Mouse (Mus musculus) embryonic facial prominence, embryonic 13.5 days (tissue): ENCODE results near the gene Snd1. TPM values are rescaled to one million over a fixed set of nuclear protein-coding genes. Genes with fewer than 3 reads are reported as not detected.

Experiments
- ATAC-seq: fragments of 200-750 bp; cut with Nextera tagmentation; 2 replicates; pipeline ENCODE4 v1.8.0; 2017; ENCODE audit warnings: low read depth; ENCODE audit not compliant: insufficient number of reproducible peaks, insufficient read depth, low FRiP score, low TSS enrichment
- H3K27ac ChIP-seq: fragments of 300-500 bp; sonication (generic); 2 replicates; pipeline ENCODE4 v1.5.1; 2015; ENCODE audit warnings: moderate library complexity, mild to moderate bottlenecking, inconsistent platforms
- H3K27me3 ChIP-seq: fragments of 300-500 bp; sonication (generic); 2 replicates; pipeline ENCODE4 v1.6.1; 2015; ENCODE audit warnings: mild to moderate bottlenecking, inconsistent platforms
- H3K36me3 ChIP-seq: fragments of 300-500 bp; sonication (generic); 2 replicates; pipeline ENCODE4 v1.6.1; 2015; ENCODE audit warnings: mild to moderate bottlenecking, inconsistent platforms
- H3K4me1 ChIP-seq: fragments of 300-500 bp; sonication (generic); 2 replicates; pipeline ENCODE4 v1.6.1; 2015; ENCODE audit warnings: inconsistent platforms
- H3K4me2 ChIP-seq: fragments of 300-500 bp; sonication (generic); 2 replicates; pipeline ENCODE4 v1.6.1; 2015; ENCODE audit warnings: moderate library complexity, mild to moderate bottlenecking, inconsistent platforms
- H3K4me3 ChIP-seq: fragments of 300-500 bp; sonication (generic); 2 replicates; pipeline ENCODE4 v1.5.1; 2015; ENCODE audit warnings: mild to moderate bottlenecking, inconsistent platforms
- H3K9ac ChIP-seq: fragments of 300-500 bp; sonication (generic); 2 replicates; pipeline ENCODE4 v1.6.1; 2015; ENCODE audit warnings: mild to moderate bottlenecking, inconsistent platforms
- H3K9me3 ChIP-seq: fragments of 300-500 bp; sonication (generic); 2 replicates; pipeline ENCODE4 v1.6.1; 2016; ENCODE audit warnings: inconsistent platforms
- WGBS: fragments of 180-500 bp; shearing (Covaris S2); methylation state at CpG from one replicate; pipeline ENCODE4 v1.1.7; 2015; ENCODE audit warnings: mixed read lengths; 5-methylcytosine and 5-hydroxymethylcytosine counted together
- polyA plus RNA-seq: library from polyadenylated mRNA; unstranded; fragments of >200 nt; fragmentation: Nextera tagmentation; extraction: Ambion mirVana; gene quantifications from 2 replicates; pipeline ENCODE4 v1.2.1, GENCODE M21; 2015

Snd1 gene
- polyA plus RNA-seq: 118 and 125 TPM in 2 replicates

DNA sequence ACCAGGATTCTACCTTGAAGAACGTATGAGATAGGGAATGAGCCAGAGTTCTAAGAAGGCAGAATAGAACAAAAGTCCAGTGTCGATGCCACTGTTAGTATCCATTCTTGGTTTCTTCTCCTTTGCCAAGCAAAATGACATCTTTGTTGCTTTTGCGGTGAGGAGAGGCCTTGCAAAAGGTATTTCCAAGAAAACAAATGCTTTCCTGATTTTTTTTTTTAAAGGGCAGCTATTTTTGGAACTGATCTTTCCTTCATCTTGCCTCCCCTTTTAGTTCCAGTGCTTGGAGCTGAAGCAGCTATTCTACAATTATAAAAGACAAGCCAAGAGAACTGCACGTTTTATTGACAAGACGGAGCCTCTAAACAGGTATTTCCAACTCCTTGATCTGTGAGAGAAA is at the start of gene Snd1:
Gene Snd1 (plus strand): TSS at position 301 of the 400 bp plus-strand sequence.
- Histone ChIP-seq H3K4me1 (peaks cover 6% of the 10 kb centered on the region), H3K9me3 (no peaks in the 10 kb centered on the region), H3K27ac (no peak within 1 kb of the TSS), H3K4me2 (no peak within 1 kb of the TSS), H3K9ac (no peak within 1 kb of the TSS), H3K36me3 (no peaks in the 10 kb centered on the region), H3K27me3 (no peaks in the 10 kb centered on the region), H3K4me3 (no peak within 1 kb of the TSS)
- WGBS: 82% methylated on average over 5 of the region's 5 CpGs
- ATAC-seq: no peak

DNA sequence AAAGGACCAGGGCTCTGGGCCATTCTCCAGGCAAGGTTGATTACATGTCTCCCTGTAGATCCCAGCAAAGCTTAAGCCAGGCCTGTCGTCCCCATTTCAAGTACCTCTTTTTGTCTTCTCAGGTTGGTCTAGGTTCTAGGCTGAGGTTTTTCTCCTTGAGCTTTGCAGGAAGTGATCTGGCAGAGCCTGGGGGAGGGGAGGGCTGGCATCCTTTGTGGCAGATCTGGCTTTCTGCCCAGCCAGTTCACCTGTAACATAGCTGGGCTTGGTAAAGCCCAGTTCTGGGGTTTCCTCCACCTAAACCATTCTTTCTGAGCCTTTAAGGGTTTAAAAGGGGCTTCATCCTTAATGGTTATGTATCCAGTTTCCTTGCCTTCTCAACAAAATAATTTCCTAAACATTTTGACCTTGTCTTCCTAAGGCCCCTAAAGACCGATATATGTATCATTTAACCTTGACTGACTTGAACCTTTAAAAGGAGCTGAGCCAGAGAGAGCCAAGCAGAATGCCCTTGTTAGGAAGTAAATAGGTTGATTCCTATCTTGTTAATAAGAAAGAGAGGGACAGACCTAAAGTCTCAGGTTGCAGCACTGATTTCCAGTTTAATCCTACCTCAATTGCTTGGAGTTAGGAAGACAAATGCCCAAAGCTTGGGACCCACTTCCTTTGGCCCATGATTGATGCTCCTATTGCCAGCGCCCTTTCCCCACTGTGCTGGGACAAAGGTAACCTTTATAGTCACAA is 47.7 kb upstream of the Snd1 start, which contains the start of gene Fscn3:
Gene Fscn3 (plus strand): TSS at position 694 of the 744 bp plus-strand sequence.
- Histone ChIP-seq H3K4me1 (peaks cover 26% of the 10 kb centered on the region), H3K4me2 (no peak within 1 kb of the TSS), H3K36me3 (peaks cover 21% of the 10 kb centered on the region), H3K9me3 (no peaks in the 10 kb centered on the region), H3K9ac (no peak within 1 kb of the TSS), H3K27me3 (no peaks in the 10 kb centered on the region), H3K4me3 (no peak within 1 kb of the TSS), H3K27ac (no peak within 1 kb of the TSS)
- 78% methylated on average over 3 of the region's 3 CpGs for WGBS
- no peak for ATAC-seq

DNA sequence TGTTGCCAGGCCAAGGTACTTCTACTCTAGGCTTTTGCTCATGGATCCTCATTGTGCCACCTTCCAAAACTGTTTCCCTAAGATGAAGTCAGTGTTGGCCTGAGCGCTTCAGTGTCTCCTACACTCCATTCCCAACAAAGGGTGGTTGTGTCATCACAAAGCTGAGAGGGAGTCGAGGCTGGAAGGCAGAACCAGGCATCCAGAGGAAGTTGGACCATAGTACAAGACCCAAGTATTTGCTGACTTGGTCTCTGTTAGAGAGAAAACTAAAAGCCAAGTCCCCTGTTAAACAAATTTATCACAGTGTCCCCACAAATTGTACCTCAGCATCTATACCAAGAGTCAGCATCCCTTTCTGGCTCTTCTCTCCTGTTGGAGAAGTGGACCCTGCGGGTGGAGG is 46.6 kb upstream of the Snd1 start, which contains the start of gene Gcc1:
Gene Gcc1 (minus strand): TSS at position 101 of the 400 bp plus-strand sequence.
- Histone ChIP-seq H3K4me3 (no peak within 1 kb of the TSS), H3K9me3 (no peaks in the 10 kb centered on the region), H3K36me3 (peaks cover 21% of the 10 kb centered on the region), H3K27ac (no peak within 1 kb of the TSS), H3K27me3 (no peaks in the 10 kb centered on the region), H3K9ac (no peak within 1 kb of the TSS), H3K4me2 (no peak within 1 kb of the TSS), H3K4me1 (peaks cover 24% of the 10 kb centered on the region)
- no peak for ATAC-seq
- 86% methylated on average over 3 of the region's 3 CpGs for WGBS

DNA sequence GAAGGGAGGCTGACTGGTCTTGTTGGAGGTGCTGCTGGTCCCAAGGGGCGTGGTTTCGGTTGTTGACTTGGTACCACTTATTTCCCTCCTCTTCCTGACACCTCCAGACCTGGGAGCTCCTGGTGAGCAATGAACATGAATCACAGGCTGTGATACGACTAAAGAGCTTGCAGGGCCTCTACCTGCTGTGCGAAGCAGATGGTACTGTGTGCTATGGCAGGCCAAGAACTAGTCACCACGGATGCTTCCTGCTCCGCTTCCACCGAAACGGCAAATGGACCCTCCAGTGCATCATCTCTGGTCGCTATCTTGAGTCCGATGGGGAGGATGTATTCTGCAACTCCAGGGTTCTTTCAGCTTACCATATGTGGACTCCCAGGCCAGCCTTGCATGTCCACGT is 45.1 kb upstream of the Snd1 start:
- WGBS: 89% methylated on average over 11 of the region's 11 CpGs

DNA sequence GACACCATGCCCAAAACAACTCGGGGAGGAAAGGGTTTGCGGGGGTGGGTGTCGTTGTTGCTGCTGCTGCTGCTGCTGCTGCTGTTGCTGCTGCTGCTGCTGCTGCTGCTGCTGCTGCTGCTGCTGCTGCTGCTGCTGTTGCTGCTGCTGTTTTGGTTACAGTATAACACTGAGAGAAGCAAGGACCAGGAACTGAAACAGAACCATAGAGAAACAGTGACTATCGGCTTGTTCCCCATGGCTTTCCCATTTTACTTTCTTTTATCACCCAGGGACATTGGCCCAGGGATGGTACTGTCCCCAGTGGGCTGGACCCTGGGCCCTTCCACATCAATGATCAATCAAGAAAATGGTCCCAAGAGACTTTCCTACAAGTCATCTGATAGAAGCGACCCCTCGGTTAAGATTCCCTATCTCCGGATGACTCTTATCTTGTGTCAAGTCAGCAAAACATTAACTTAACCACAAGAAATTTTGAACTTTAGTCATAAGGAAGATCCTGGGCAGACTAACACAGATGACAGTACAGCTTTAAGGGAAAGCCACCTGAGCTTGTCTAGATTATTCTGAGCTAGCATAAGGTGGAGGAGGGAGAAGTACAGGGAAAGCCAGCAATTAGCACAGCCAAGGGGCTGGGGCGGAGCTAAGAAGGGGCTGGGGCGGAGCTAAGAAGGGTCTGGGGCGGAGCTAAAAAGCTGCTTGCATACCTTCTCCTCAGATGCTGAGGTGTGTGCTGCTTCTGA is 44.0 kb upstream of the Snd1 start:
- peaks cover 15% of the 10 kb centered on the region for H3K36me3 ChIP-seq
- H3K4me1 ChIP-seq: peaks cover 7% of the 10 kb centered on the region
- WGBS: 75% methylated on average over 10 of the region's 10 CpGs
- H3K4me3 ChIP-seq: no peak overlapping the region
- H3K9me3 ChIP-seq: no peaks in the 10 kb centered on the region
- no peaks in the 10 kb centered on the region for H3K27me3 ChIP-seq
- H3K4me2 ChIP-seq: no peak overlapping the region
- no peak for ATAC-seq
- no peak overlapping the region for H3K9ac ChIP-seq
- no peak overlapping the region for H3K27ac ChIP-seq

More for the DNA sequence above, 45.1 kb upstream of the Snd1 start:
- no peak overlapping the region for H3K4me3 ChIP-seq
- H3K4me1 ChIP-seq: peaks cover 16% of the 10 kb centered on the region
- H3K36me3 ChIP-seq: peaks cover 21% of the 10 kb centered on the region
- no peaks in the 10 kb centered on the region for H3K27me3 ChIP-seq
- H3K4me2 ChIP-seq: no peak overlapping the region
- no peaks in the 10 kb centered on the region for H3K9me3 ChIP-seq
- no peak overlapping the region for H3K27ac ChIP-seq
- no peak overlapping the region for H3K9ac ChIP-seq
- no peak for ATAC-seq

DNA sequence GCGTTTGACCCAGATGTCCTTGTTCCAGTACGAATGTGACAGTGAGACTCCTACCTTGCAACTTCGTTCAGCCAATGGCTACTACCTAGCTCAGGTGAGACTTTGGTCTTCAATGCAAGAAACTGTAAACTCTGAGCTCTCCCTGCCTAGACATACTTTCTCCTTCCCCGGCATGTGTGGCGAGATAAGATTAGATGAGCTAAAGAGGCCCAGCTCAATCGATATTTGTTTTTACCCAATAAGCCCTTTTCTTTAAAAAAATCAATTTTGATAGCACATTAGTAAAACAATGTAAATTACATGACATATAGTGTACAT is 43.4 kb upstream of the Snd1 start:
- no peak overlapping the region for H3K27ac ChIP-seq
- H3K4me3 ChIP-seq: no peak overlapping the region
- no peak overlapping the region for H3K4me2 ChIP-seq
- WGBS: 80% methylated on average over 6 of the region's 6 CpGs
- H3K36me3 ChIP-seq: peaks cover 10% of the 10 kb centered on the region
- no peak for ATAC-seq
- 0 out of 2 replicates have a peak, but pooled peaks cover 3% of the 10 kb centered on the region for H3K4me1 ChIP-seq
- no peaks in the 10 kb centered on the region for H3K9me3 ChIP-seq
- no peaks in the 10 kb centered on the region for H3K27me3 ChIP-seq
- H3K9ac ChIP-seq: no peak overlapping the region

DNA sequence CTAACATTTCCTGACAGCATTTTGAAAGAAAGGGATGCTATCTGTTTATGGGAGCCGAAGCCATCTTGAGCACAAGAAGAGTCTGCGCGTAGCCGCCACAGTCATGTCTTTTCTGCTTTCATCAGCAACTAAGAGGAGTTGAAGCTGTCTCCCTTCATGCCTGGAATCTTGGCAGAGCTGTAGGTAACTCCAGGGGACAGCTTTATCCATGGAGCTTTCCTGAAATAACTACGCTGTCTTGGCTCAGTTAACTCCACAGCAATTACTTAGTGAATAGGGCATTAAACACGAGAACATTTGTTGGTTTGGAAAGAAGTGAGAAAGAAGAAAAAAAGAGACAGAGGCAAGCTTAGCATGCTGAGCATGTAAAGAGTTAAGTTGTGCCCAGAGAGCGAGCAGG is 27.0 kb upstream of the Snd1 start:
- ATAC-seq: no peak
- no peak overlapping the region for H3K4me3 ChIP-seq
- H3K9me3 ChIP-seq: no peaks in the 10 kb centered on the region
- no peaks in the 10 kb centered on the region for H3K36me3 ChIP-seq
- H3K9ac ChIP-seq: no peak overlapping the region
- peaks cover 6% of the 10 kb centered on the region for H3K4me1 ChIP-seq
- H3K27ac ChIP-seq: no peak overlapping the region
- peaks cover 46% of the 10 kb centered on the region for H3K27me3 ChIP-seq
- 79% methylated on average over 7 of the region's 7 CpGs for WGBS
- no peak overlapping the region for H3K4me2 ChIP-seq

DNA sequence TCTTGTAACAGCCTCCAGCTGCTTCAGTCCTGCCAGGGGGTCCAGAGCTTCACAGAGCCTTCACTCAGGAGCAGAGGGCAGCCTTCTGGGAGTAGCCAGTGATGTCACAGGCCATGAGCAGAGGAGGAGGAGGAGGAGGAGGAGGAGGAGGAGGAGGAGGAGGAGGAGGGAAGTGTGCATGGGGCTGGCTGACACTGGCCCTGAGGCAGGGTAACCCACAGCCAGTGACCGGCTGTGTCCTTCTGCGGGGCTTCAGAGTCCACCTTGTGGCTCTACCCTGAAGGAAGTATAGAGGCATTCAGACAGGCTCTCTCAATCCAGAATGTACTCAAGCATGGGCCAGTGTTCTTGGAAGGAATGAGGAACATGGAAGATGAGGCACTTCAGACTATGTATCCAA is 25.7 kb upstream of the Snd1 start, which contains the start of gene Pax4:
Gene Pax4 (minus strand): TSS at position 101 of the 400 bp plus-strand sequence.
- no peaks in the 10 kb centered on the region for H3K9me3 ChIP-seq
- H3K4me1 ChIP-seq: peaks cover 6% of the 10 kb centered on the region
- no peak within 1 kb of the TSS for H3K9ac ChIP-seq
- H3K4me2 ChIP-seq: no peak within 1 kb of the TSS
- H3K27ac ChIP-seq: no peak within 1 kb of the TSS
- WGBS: 70% methylated on average over 2 of the region's 2 CpGs
- peaks cover 54% of the 10 kb centered on the region for H3K27me3 ChIP-seq
- ATAC-seq: no peak
- H3K4me3 ChIP-seq: no peak within 1 kb of the TSS
- no peaks in the 10 kb centered on the region for H3K36me3 ChIP-seq

DNA sequence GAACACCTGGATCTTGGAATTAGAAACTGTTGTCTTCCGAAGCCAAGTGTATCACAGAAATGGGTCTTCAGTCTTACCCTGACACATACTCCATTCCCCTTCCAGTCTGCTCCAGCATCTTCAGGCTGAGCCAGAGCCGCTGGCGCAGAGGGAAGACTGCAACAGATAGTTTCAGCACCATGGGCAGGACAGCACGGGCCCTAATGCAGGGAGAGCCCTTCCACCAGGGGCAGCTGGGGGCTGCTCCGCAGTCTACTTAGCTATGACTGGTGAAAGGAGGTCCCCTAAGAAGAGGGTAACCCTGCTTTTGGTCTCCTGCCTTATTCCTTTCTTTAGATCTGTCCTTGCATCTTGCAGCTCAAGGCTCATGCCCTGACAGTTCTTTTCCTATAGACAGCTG is 24.5 kb upstream of the Snd1 start:
- Histone ChIP-seq H3K4me2 (no peak overlapping the region), H3K27me3 (peaks cover 56% of the 10 kb centered on the region), H3K36me3 (no peaks in the 10 kb centered on the region), H3K9me3 (no peaks in the 10 kb centered on the region), H3K27ac (no peak overlapping the region), H3K4me1 (peaks cover 6% of the 10 kb centered on the region), H3K9ac (no peak overlapping the region), H3K4me3 (no peak overlapping the region)
- WGBS: 15% methylated on average over 5 of the region's 5 CpGs
- no peak for ATAC-seq

DNA sequence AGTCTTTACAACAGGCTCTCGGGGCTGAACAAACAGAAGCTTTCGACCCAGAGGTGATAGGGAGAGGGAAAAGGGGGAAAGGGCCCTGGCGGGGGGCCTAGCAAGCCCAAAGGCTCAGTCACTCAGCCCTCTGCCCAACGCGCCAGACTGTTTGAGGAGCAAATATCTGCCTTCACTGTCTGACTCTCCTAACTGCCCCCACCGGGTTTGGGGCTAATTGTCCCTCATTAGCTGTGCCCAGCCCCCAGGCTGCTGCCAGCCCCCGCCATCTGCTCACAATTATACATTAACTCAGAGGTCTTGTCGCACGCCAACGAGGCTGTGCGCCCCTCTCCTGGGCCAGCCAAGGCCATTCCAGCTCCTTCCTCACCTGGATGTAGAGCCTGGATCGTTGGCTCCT is 24.0 kb upstream of the Snd1 start:
- Histone ChIP-seq H3K4me2 (no peak overlapping the region), H3K27me3 (peaks cover 56% of the 10 kb centered on the region)

DNA sequence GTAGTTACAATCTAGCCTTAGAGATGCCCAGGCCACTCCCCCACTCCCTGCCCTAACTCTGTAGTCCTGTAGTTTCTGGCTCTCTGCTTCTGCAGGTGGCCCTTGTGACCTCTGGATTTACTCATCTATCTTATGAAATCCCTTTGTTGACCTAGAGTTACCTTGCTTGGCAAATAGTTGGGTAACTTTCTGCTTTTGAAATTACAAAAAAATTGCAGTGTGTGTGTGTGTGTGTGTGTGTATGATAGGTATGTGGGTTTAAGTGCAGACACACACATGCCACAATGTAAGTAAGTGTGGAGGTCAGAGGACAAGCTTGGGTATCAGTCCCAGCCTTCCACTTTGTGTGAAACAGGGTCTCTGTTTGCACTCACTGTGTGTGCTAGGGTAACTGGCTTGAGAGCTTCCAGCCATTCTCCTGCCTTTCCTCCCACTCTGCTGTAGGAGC is 15.7 kb upstream of the Snd1 start:
- H3K4me1 ChIP-seq: no peaks in the 10 kb centered on the region
- H3K4me3 ChIP-seq: no peak overlapping the region
- H3K27ac ChIP-seq: no peak overlapping the region
- no peak for ATAC-seq
- no peak overlapping the region for H3K4me2 ChIP-seq
- no peaks in the 10 kb centered on the region for H3K9me3 ChIP-seq
- no peaks in the 10 kb centered on the region for H3K36me3 ChIP-seq
- H3K27me3 ChIP-seq: peaks cover 2% of the 10 kb centered on the region; the same call in 1 of the 2 replicates
- no peak overlapping the region for H3K9ac ChIP-seq

More for the DNA sequence above, 24.0 kb upstream of the Snd1 start:
- 2% methylated on average over 12 of the region's 12 CpGs for WGBS
- Histone ChIP-seq H3K4me1 (peaks cover 6% of the 10 kb centered on the region), H3K36me3 (no peaks in the 10 kb centered on the region), H3K9ac (no peak overlapping the region), H3K27ac (no peak overlapping the region), H3K9me3 (no peaks in the 10 kb centered on the region), H3K4me3 (no peak overlapping the region)
- ATAC-seq: no peak

DNA sequence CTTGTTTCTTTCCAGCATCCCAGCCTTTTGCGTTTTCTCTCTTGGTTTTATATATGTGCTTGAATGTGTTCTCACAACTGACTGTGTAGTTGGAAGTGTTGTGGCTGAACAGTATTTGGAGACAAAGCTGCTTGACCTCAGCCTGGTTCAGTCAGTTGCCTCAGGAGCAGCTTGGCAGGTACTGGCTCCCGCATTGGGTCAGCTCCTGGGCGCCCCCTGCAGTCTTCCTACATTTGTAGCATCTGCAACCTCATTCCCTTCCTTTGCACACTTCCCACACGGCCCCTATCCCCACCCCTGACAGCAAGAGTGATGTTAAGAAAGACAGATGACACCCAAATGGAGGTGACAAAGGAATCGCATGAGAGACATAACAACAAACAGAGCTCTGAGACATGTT is 14.4 kb upstream of the Snd1 start:
- ATAC-seq: no peak
- Histone ChIP-seq H3K4me2 (no peak overlapping the region), H3K27ac (no peak overlapping the region), H3K4me3 (no peak overlapping the region), H3K9me3 (no peaks in the 10 kb centered on the region), H3K27me3 (no peaks in the 10 kb centered on the region), H3K36me3 (no peaks in the 10 kb centered on the region), H3K9ac (no peak overlapping the region), H3K4me1 (no peaks in the 10 kb centered on the region)
- WGBS: 10% methylated on average over 5 of the region's 5 CpGs
